Mouse (Mus musculus): ENCODE measurements around the gene Ino80e. TPM values are rescaled to one million over a fixed set of nuclear protein-coding genes. Genes with fewer than 3 reads are reported as not detected.

The Ino80e gene
- total and polyA plus RNA-seq, 3 experiments, result 93.0 to 476 (median 189) TPM

- no peak for DNase-seq (ENCODE audit: low read depth, low spot score)
- Histone ChIP-seq H3K27me3 (ENCODE audit: control insufficient read depth in 1 of 2, insufficient read depth in 2 of 2, low read length in 2 of 2) (no peaks in the 10 kb centered on the region), H3K9ac (ENCODE audit: control insufficient read depth, low read depth, low read length, poor library complexity, severe bottlenecking) (no peak overlapping the region), H3K79me2 (ENCODE audit: control insufficient read depth, insufficient read depth, low read length, poor library complexity) (no peaks in the 10 kb centered on the region; the same call in 1 of the 2 replicates), H3K4me3 (ENCODE audit: control insufficient read depth in 1 of 2, insufficient read depth in 1 of 2, low read depth in 2 of 2, low read length in 2 of 2) (no peak overlapping the region), H3K27ac (ENCODE audit: control insufficient read depth, low read depth, low read length) (no peak overlapping the region), H3K36me3 (ENCODE audit: control insufficient read depth in 1 of 2, insufficient read depth in 2 of 2, low read length in 2 of 2) (peaks cover 0 to 32% of the 10 kb centered on the region in 2 experiments; a peak in 2 of 4 replicates), H3K4me1 (ENCODE audit: control insufficient read depth in 1 of 2, insufficient read depth in 2 of 2, low read length in 2 of 2) (peaks cover 18 to 39% of the 10 kb centered on the region in 2 experiments), H3K9me3 (replicated peaks; ENCODE audit: insufficient read depth, low read length) (no peaks in the 10 kb centered on the region)
- no peak for TF ChIP-seq NELFE (IDR thresholded peaks at IDR 0.05; ENCODE audit: low read depth, low read length)
- TF ChIP-seq MEF2A (IDR thresholded peaks at IDR 0.05; ENCODE audit: extremely low read depth, insufficient replicate concordance, low read depth, low read length, poor library complexity, severe bottlenecking), result no peak
- TF ChIP-seq CHD2 (IDR thresholded peaks at IDR 0.05; ENCODE audit: low read length), result no peak
- TF ChIP-seq TBP (IDR thresholded peaks at IDR 0.05; ENCODE audit: low read depth, low read length), result no peak
- TF ChIP-seq ZNF384 (IDR thresholded peaks at IDR 0.05; ENCODE audit: low read depth, low read length), result no peak
- TF ChIP-seq ZMIZ1 (IDR thresholded peaks at IDR 0.05; ENCODE audit: low read depth, low read length), result no peak
- TF ChIP-seq ETS1 (IDR thresholded peaks at IDR 0.05; ENCODE audit: low read depth, low read length), result no peak
- TF ChIP-seq MXI1 (IDR thresholded peaks at IDR 0.05; ENCODE audit: low read depth, low read length), result no peak
- no peak for TF ChIP-seq HCFC1 (IDR thresholded peaks at IDR 0.05; ENCODE audit: low read depth, low read length)
- TF ChIP-seq UBTF (IDR thresholded peaks at IDR 0.05; ENCODE audit: borderline replicate concordance, insufficient read depth, low read depth, low read length), result no peak
- no peak for TF ChIP-seq CHD1 (IDR thresholded peaks at IDR 0.05; ENCODE audit: low read depth, low read length)
- TF ChIP-seq RAD21 (IDR thresholded peaks at IDR 0.05; ENCODE audit: low read depth, low read length), result no peak
- TF ChIP-seq NRF1 (IDR thresholded peaks at IDR 0.05; ENCODE audit: insufficient read depth, low read depth, low read length, poor library complexity, severe bottlenecking), result no peak
- no peak for TF ChIP-seq ZC3H11A (IDR thresholded peaks at IDR 0.05; ENCODE audit: low read depth, low read length)
- TF ChIP-seq MAX (IDR thresholded peaks at IDR 0.05; ENCODE audit: low read length), result no peak
Observed at GRCm38 (mm10) chr7:126806956-126807355, 55.2 kb downstream of the Ino80e start.

DNA sequence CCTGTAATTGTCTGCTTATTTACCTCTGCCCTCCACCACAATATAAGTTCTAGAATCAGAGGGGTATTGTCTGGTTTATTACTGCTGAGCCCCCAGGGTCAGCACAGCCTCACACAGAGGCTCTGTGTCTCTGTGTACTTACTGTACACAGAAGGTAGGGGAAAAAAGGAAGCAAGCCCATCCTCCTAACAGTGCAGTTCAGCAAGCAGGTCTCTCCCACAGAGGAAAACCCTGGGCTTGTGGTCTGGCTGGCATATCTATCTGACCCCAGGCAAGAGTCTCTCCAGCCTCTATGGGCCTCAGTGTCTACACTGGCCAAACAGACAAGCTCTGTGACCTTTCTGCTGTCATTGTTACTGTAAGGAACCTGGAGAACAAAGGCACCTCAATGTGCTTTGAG, 58.4 kb downstream of the Ino80e start:
- no peaks in the 10 kb centered on the region for H3K9me3 ChIP-seq (replicated peaks; ENCODE audit: insufficient read depth, low read length)
- peak overlapping the region; percentile 41 for H3K9ac ChIP-seq (ENCODE audit: control insufficient read depth, low read depth, low read length, poor library complexity, severe bottlenecking)

More for the DNA sequence above, 58.4 kb downstream of the Ino80e start:
- peak; percentile 35; the same call in 1 of the 2 replicates for TF ChIP-seq TAL1 (IDR thresholded peaks at IDR 0.05; ENCODE audit: low read length)
- no peak for TF ChIP-seq MAFK (IDR thresholded peaks at IDR 0.05; ENCODE audit: borderline replicate concordance, low read depth, low read length)
- no peak for TF ChIP-seq E2F4 (IDR thresholded peaks at IDR 0.05; ENCODE audit: borderline replicate concordance, low read depth, low read length)
- TF ChIP-seq KAT2A (conservative IDR thresholded peaks at IDR 0.05; ENCODE audit: low read depth, low read length), result no peak
- no peak for TF ChIP-seq SMC3 (IDR thresholded peaks at IDR 0.05; ENCODE audit: low read depth, low read length)
- no peak for TF ChIP-seq MAX (IDR thresholded peaks at IDR 0.05; ENCODE audit: low read length)
- no peak for TF ChIP-seq CHD1 (IDR thresholded peaks at IDR 0.05; ENCODE audit: low read depth, low read length)
- TF ChIP-seq EP300 (IDR thresholded peaks at IDR 0.05; ENCODE audit: low read depth in 1 of 2, low read length in 2 of 2), result 0 out of 4 replicates have a peak, but pooled peaks of 1 of the 2 experiments have one; percentile 6
- TF ChIP-seq CHD2 (IDR thresholded peaks at IDR 0.05; ENCODE audit: low read length), result no peak
- TF ChIP-seq ZMIZ1 (IDR thresholded peaks at IDR 0.05; ENCODE audit: low read depth, low read length), result no peak
- TF ChIP-seq MAZ (IDR thresholded peaks at IDR 0.05; ENCODE audit: low read depth, low read length), result no peak
- TF ChIP-seq MYC (IDR thresholded peaks at IDR 0.05; ENCODE audit: low read depth, low read length), result no peak
- Histone ChIP-seq H3K4me3 (ENCODE audit: control insufficient read depth in 1 of 2, insufficient read depth in 1 of 2, low read depth in 2 of 2, low read length in 2 of 2) (no peak overlapping the region), H3K27me3 (ENCODE audit: control insufficient read depth in 1 of 2, insufficient read depth in 2 of 2, low read length in 2 of 2) (no peaks in the 10 kb centered on the region), H3K27ac (ENCODE audit: control insufficient read depth, low read depth, low read length) (peak overlapping the region; percentile 66), H3K36me3 (ENCODE audit: control insufficient read depth in 1 of 2, insufficient read depth in 2 of 2, low read length in 2 of 2) (peaks cover 0 to 39% of the 10 kb centered on the region in 2 experiments; a peak in 2 of 4 replicates), H3K79me2 (ENCODE audit: control insufficient read depth, insufficient read depth, low read length, poor library complexity) (peaks cover 7% of the 10 kb centered on the region), H3K4me1 (ENCODE audit: control insufficient read depth in 1 of 2, insufficient read depth in 2 of 2, low read length in 2 of 2) (peaks cover 20 to 47% of the 10 kb centered on the region in 2 experiments)
- peak; percentile 57 for DNase-seq (ENCODE audit: low read depth, low spot score)
